Mouse (Mus musculus) liver, adult 2 months (tissue): Measurements from ENCODE around the gene Cenpa.

ENCODE experiments used
- CTCF ChIP-seq: fragments of 200-500 bp; IDR thresholded peaks from 2 replicates; pipeline ENCODE4 v1.5.1; 2011; ENCODE audit warnings: low read depth, low read length, control low read depth
- POLR2A ChIP-seq: fragments of 200-500 bp; IDR thresholded peaks from 2 replicates; pipeline ENCODE4 v1.6.1; 2011; ENCODE audit warnings: low read length, control low read depth; ENCODE audit not compliant: insufficient read depth; ENCODE audit errors: extremely low read depth

DNA sequence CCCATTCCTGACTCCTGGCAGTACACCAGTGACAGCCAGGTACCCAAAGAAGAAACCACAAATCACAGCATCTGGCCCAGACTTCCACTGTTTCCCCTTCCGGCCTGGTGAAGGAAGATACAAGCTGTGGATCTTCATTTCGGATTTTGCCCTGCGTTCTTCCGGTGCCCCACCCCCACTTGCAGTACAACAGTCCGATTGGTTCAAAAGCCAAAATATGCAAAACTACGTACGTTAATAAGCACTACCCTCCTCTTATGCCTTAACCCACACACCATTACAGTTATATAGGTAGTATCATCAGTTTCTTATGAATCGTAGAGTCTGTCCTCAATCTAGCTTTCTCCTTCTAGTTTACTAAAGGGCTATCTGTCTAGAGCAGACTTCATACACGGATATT is 1.2 kb upstream of the Cenpa start:
- no peak for TF ChIP-seq POLR2A
- no peak for TF ChIP-seq CTCF
